Mouse (Mus musculus) 3T3-L1 (cell line): Measurements from ENCODE around the gene Sipa1l2.
"Not testable (repeated sequence)": the region's sequence is repeated elsewhere in the genome, so short reads cannot be mapped to it uniquely, and the experiment has no call there.

ENCODE experiments used
- DNase-seq: peaks from one replicate; pipeline ENCODE4 v3.0.0-alpha.2; 2015; ENCODE audit warnings: low read depth, low spot score

Gene Sipa1l2

DNA sequence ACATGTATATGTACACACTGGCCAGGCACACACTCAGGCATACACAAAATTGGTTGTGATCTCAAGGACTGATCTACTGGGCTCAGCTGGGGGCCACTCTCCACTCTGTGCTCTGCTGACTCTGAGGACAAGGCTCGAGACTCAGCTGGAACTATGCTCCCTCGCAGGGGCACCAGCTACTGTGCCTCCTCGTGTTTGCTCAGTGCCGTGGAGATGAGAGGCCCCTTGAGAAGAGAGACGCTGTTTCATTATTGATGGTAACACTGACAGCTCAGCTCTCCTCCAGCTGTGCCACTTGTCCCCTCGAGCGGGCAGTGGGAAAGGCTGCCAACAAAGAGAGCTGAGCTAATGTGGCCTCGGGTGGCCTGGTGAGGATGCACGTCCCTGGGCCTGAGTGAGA is 161.9 kb downstream of the Sipa1l2 start:
- DNase-seq, result no peak

DNA sequence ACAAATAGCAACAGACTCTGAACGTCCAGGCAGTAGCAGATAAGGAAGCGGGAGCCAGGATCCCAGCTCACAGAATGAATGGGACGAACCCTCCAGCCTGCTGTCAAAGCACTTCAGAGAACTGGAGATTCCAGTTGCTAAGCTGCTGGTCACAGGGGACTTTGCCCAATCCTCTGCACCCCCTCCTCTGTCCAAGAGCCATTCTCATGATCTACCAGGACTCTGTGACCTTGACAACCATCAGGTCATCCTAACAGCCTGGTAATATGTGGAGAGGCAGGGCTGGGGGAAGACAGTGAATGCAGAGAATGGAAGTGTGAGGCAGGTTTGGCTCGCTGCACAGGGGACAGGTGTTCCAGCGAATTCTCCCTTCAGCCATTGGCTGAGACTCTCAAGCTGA is 163.2 kb downstream of the Sipa1l2 start:
- DNase-seq, result no peak

DNA sequence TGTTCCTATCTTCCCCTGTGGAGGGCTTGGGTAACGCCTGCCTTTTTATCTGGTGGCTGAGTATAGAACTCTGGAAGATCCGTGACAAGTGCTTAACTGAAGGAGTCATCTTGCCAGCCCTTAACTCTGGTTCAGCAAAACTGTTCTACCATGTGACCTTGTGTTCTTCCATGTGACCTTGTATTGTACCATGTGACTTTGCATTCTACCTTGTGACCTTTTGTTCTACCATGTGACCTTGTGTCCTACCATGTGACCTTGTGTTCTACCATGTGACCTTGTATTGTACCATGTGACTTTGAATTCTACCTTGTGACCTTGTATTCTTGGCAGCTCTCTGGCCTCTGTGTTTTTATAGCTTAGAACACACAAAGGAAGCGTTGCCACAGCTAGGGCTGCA is 168.3 kb downstream of the Sipa1l2 start:
- no peak for DNase-seq

DNA sequence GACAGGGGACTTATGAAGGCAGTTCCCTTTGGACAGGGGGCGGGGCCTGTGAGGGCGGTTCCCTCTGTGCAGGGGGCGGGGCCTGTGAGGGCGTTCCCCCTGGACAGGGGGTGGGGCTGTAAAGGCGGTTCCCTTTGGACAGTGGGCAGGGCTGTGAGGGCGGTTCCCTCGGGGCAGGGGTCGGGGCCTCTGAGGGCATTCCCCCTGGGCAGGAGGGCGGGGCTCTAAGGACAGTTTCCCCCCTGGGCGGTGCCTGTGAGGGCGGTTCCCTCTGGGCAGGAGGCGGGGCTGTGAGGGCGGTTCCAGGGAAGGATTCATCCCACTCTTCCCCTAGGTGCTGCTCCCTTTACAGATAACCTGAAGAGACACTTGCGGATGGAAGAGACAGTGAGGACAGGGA is 171.6 kb downstream of the Sipa1l2 start:
- DNase-seq, result no peak

DNA sequence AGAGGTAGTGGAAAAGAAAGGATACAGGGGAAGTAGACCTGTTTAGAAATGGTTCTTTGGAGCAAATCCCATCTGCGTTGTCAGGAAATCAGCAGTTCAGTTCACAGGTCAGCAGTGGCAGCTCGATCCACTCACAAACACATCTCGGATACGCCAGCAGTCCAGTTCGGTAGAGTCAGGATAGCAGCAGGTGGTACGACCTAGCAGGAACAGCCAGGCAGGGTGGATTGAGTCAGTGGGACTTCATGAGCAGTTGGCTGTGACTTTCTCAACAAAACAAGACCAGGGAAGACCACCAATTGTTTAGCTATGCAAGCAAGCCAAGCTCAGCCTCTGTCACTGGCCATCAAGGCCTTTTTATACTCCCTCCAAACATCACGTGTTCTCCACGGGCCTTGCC is 173.9 kb downstream of the Sipa1l2 start:
- not testable (repeated sequence) for DNase-seq

DNA sequence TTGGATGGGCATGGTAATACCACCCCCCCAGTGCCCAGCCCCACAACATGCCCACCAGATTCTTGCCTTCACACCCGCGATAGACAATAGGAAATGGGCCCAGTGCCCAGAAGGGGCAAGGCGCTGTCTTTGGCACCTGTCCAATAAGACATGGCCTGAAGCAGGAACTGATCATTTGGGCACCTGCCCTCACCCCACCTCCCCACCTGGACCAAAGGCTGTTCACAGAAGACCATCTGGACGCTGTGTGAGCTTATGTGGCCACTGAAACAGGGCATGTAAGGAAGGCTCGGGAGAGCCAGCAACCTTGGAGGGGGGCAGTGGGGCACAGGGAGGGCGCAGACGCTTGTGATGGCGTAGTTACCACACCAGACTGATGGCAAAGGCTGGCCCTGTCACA is 174.6 kb downstream of the Sipa1l2 start:
- no peak for DNase-seq

DNA sequence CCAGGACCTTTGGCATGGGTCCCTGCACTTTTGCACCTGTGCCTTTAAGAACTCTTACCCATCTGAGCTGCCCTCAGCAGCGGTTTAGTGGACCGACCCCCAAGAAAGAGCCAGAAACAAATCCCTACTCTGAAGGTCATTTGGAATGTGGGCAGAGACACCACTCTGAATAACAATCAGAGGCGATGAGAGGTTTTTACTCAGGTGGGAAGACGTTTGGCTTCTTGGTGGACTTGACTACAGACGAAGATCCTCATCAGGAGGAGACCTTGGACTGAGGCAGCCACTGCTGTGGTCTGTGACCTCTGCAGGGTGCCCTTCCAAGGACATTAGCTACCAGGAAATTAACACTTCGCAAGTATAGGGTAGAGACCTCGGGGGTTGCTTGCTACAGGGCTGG is 177.9 kb downstream of the Sipa1l2 start:
- DNase-seq, result no peak

DNA sequence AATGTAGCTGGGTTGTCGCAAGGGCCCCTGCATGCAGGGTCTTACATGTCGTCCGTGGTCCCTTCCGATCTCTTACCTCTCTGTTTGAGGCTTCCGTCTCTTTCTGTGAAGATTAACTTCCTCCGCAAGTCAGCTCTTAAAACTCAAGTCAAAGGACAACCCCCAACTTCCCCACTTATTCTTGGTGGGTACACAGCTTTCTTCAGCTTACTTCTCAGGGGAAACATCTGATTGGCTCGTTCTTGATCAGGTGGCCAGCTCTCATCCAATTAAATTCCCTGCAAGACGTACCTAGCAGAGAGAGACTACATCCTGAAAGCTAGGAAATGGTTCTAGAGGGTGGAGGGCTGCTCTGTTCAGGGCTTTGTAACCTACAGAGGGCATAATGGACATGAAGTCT is 178.3 kb downstream of the Sipa1l2 start:
- no peak for DNase-seq

DNA sequence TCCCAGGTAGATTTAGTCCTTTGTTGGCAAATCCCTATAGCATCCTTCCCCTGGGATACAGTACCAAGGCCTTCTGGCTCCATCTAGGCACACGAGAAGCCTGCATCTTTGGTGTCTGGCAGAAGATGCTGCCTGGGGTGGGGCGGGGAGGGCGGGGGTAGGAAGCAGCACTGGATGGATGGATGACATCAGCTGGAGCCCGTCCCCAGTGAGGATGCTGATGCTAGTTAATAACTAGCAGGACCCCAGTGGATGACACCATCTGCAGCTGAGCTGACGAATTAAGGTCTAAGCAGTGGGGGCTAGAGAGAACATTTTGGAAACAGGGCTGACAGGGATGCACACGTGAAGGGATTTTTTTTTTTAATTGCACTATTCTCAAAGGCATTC is 179.1 kb downstream of the Sipa1l2 start:
- no peak for DNase-seq

DNA sequence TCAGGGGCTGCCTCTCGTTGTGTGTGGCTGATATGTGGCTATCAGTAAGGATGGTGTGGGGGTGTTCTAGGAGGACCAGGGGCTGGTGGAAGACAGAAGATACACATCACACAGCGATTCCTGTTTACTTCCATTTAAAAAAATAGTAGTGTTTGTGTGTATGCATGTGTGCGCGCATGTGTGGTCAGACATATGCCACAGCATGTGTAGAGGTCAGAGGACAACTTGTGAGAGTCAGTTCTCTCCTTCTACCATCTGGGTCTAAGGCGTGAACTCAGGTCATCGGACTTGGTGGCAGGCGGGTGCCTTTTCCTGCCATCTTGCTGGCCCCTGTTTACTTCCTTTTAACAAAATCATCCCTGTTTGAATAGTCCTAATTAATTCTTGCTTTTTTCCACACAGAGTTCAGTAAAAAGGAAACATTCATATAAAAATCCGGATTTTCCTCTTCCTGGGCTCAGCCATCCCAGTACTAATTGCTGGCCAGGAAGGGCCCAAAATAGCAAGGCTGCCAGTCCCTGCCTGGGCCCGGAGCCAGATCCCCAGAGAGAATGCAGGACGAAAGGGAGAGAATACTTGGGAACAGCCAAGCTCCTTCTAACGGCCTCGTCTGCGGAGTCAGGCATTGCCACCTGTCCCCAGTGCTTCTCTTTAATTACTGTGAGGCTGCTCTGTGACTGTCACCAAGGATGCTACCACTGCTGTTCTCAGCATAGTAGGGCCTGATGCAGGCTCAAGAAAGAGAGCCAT is 179.7 kb downstream of the Sipa1l2 start:
- DNase-seq, result peak; percentile 34

DNA sequence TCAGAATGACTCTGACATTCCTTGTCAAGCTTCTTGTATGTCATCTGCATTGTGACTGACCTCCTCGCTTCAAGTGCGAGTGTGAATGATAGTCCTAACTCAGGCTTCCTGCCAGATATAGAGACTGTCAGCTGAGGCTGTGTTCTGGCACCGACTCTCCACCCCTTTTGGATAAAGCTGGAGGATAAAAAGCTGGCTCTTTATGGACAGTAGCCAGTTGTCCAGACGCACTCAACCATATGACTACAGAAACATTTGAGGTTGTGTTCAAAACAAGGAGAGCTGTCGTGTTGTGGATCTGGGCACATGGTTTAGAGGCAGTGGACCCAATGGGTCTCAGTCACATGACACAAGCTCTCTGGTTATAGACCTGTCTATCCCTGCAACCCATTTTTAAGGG is 180.3 kb downstream of the Sipa1l2 start:
- peak; percentile 42 for DNase-seq

DNA sequence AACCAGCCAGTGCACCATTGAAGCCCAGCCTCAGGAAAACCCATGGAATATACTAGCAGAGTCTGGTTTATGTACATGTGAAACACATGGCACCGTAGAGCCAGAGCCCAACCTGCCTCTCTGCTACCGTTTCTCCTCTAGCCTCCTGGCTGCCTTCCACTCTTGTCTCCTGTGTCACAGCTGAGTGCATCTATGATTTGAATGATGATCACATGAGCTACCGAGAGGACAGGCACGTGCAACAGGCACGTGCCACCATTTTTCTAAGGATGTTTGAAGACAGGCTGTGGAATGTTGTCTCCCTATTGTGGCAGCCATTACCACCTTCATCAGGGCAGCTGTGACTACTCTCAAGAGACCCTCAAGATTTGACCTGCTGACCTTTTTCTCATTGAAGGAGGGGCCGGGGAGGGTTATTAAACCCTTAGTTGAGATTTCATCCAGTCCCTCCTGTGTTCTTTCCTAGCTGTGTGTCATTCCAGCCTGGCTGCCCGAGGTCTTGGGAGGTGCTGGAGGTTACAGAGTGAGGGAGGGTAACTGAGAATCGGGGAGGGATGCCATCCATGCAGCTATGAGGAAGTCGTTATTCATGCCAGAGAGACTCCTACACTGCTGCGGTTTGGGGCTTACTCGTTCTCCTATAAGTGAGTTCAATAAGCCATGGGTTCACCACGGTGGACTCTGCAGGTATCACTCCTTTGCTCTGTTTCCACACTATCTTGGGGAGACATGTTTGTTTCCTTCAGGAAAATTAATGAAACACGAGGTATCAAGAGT is 181.0 kb downstream of the Sipa1l2 start:
- no peak for DNase-seq

DNA sequence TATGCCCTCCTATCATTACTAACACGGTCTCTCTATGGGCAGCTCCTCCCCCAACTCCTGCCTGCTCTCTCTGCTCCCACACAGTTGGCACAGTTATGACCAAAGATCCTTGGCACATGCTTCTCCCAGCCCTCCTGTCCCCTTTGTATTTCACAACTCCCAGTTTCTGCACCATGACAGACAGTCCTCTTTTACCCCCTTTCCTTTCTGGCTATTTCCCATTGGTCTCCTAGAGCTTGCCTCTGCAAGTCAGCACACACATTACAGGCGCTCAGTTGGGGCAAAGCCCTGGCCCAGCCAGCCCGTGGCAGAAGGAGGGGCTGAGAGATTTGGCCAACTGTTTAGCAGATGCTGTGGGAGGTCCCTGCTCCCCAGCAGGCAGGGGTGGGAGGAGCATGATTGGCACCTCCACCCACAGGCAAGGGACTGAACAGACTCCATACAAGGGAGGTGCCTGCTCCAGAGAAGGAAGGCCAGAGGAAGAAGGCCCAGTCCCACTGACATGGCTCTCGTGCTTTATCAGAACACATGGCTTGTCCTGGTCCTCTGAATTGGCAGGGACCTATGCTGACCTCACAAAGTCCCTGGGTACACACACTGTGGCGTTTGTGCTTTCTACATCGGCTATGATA is 184.0 kb downstream of the Sipa1l2 start:
- peak; percentile 61 for DNase-seq

DNA sequence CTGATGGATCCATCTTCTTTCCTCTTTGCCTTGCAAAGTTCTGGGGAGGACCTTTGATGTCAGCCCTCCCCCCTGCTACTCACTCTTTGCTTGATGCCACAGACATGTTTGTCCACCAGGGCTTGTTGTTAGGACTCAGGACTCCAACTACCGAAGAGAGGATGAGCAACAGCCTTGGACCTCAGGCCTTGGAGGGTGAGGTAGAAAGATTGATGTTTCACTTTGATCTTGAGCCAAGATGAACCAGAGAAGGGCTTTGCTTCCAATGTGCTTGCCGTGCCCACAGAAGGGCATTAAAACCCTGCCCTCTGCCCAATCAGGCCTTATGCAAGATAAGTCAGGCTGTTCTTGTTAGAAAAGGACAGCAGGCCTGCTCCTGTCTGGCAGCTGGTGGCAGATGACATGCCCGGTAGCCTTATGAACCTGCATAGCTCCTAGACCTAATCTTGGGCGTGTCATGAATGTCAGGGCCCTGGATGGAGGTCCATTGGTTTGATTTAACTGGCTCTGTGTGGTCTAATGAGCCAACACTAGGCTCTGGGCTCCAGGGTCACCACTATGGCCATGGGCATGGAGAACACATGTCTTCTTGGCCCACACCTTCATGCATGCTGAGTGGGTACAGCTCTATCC is 184.9 kb downstream of the Sipa1l2 start:
- no peak for DNase-seq

DNA sequence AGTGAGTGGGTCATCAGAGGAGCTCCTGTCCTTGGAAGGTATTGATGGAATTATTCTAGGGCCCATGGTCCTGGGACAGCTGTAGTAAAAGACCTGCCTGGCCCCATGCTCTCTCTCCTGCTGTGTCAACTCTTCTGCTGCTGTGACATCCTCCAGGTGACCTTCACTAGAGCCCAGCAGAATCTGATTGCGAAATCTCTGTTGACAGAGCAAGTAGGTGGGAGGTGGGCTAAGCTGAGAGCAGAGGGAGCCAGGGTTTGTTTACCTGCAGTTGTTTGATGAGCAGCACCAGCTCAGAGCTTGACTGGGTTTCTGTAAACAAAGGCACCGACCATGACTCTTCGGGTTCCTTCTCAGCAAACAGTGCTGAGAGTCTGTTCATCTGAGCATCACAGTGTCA is 187.9 kb downstream of the Sipa1l2 start:
- no peak for DNase-seq

DNA sequence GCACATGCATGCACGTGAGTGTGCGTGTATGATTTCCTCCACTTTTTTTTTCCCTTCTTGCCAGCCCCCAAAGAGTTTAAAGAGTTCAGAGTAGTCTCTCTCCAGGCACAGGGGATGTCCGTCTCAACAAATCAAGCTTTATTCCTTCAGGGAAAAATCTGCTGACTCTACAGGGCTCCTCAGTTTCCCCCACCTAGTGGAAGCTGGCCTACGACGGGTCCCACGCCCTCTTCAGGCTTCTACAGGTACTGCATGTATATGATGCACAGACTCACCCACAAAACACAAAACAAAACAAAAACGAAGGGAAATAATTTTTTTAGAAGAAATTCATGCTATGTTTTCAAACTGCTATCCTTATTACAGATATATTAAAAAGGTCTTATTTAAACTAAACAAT is 189.7 kb downstream of the Sipa1l2 start:
- DNase-seq, result no peak

DNA sequence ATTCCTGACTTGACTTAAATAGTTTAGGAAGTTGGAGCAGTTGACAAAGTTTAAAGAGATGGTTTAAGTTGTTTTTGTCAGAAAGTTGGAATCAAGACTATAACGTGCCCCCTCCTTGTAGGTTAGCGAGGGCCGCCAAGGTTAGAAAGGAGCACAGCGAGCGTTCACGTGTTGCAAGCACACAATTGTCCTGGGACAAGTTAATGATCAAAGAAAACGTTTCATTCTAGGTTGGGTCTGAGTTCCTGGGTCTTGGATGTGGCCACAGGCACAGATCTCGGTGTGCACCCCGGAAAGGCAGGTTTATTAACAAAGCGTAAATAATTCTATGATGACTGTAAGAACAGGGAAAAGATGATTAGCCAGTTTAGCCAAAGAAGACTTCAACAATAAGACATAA is 190.5 kb downstream of the Sipa1l2 start:
- no peak for DNase-seq

DNA sequence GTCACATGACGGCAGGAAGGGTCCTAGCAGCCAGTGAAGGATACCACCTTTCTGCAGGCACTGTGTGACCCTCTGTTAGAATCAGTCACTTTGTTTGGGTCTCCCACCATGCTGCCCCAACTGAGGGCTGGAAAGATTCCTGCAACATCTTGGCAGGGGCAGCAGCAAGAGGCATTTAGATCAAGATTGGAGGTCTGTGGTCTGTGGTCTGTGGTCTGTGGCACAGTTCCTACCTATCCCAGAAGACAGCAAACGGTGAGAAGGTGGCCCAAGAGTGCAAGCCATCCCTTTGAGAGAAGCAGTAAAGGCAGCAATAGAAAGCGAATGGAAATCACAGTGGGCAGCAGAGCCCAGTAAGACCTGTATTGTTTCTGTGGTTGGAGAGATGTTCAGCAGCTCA is 191.9 kb downstream of the Sipa1l2 start:
- peak; percentile 47 for DNase-seq

DNA sequence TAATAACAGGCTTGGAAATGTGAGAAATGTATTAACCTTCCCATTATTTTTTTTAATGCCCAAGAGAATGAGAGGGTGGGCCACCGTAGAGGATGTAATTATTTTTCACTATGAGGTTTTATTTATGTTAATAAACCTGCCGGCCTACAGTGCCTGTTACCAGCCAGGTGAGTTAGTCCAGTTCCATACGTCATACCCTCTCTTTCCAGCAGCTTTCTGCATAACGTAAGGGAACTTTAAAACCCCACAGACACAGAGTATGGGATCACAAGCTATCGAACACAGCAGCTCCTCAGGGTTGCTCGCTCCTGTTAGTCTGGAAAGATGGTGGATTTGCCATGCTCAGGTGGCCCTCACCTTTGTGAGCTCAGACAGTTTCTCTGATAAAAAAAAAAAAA is 193.2 kb downstream of the Sipa1l2 start:
- no peak for DNase-seq

DNA sequence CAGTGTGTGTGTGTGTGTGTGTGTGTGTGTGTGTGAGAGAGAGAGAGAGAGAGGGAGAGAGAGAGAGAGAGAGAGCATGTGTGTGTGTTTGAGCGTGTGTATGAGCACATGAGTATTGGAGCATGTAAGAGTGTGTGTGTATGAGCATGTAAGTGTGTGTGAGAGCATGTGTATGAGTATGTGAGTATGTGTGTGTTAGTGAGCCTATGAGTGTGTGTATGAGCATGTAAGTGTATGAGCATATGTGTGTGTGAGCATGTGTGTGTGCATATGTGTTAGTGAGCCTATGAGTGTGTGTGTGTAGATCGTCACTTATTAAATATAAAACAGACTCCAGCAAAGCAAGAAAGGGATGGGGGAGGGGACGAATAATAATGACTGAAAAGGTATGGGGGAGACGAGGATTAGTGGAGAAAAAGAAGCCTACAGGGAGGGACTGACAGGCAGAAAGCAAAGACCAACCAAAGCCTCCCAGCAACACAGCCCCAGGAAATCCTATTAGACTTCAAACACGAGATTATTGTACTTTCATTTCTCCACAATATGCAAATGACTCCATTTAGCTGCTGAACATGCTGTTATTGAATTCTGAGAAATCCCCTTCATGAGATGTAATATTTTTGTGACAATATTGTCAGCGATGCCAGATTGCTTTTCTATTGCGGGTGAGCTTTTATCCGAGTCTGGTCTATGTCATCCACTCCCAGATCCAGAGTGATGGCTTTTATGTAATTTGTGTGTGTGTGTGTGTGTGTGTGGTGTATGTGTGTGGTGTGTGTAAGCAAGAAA is 193.8 kb downstream of the Sipa1l2 start:
- DNase-seq, result no peak

DNA sequence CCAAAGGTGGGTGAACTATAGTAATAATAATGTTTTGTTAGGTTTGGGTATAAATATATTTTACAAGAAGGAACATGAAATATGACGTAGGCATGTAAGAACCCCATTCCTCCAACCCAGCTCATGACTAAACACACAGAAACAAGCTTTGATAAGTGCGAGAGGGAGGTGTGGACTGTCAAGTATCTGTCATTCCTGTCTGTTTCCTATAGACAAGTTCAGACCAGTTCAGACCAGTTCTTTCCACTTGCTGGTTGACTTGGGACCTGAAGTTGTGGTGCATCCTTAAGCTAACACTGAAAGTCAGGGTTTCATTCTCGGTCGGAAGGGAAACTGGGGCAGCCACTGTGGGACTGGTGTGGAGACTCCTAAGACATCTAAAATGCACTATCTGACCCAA is 197.0 kb downstream of the Sipa1l2 start:
- no peak for DNase-seq
